Mouse (Mus musculus) thymus, adult 18-20 months (tissue): ENCODE measurements around the gene Slc39a3.

Experiments used
- DNase-seq, 2 experiments: peaks; one replicate each; pipeline ENCODE4 v3.0.0; 2022; ENCODE audit warnings: mixed read lengths in 2 of 2

Slc39a3 gene

GRCm38 (mm10) chr10:81041458-81042175 is 4.4 kb upstream of the Slc39a3 start:
- peak; percentile 38 to 54 for DNase-seq

GRCm38 (mm10) chr10:81036251-81036650 is 975 bp downstream of the Slc39a3 start:
- no peak for DNase-seq

DNA sequence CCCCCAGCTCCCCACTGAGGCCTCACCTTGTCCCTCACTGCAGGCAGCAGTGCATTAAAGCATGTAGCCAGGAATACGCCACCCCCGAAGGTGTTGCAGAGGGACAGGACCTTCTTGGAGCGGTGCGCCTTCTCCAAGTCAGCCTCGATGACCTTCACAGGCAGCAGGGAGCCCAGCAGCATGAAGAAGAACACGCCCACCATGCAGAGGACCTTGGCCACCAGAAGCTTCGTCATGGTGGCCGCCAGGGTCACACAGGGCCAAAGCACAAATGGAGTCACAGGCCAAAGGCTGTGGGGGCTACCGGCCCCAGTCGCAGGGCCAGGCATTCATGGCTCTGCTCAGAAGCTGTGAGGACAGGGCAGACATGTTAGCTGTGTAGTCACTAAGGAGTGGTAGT is 3.6 kb downstream of the Slc39a3 start:
- DNase-seq: no peak

GRCm38 (mm10) chr10:81029031-81029430 is 8.2 kb downstream of the Slc39a3 start:
- no peak for DNase-seq

DNA sequence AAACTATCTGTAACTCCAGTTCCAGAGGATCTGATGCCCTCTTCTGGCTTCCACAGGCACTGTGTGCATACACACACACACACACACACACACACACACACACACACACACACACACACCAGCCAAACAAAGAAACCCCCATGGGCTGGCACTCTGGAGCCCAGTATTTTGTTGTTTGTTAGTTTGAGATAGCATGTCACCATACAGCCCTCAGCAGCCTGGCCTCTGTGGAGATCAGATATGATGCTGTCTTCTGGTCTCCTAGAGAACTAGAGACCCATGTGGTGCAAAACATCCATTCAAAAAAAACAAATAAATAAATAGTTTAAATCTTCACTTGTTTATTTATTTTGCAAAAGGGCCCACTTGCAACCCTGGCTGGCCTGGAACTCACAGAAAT is 9.0 kb downstream of the Slc39a3 start:
- DNase-seq: no peak

GRCm38 (mm10) chr10:81027331-81027730 is 9.9 kb downstream of the Slc39a3 start:
- no peak for DNase-seq

GRCm38 (mm10) chr10:81026857-81027256 is 10.4 kb downstream of the Slc39a3 start:
- DNase-seq: no peak

- no peak for DNase-seq
Measured at GRCm38 (mm10) chr10:81025639-81026275, 11.5 kb downstream of the Slc39a3 start, which contains the start of gene Diras1. TSS of gene Diras1 (minus strand) at chr10:81025662.

GRCm38 (mm10) chr10:81025047-81025621 is 12.1 kb downstream of the Slc39a3 start:
- DNase-seq: no peak

DNA sequence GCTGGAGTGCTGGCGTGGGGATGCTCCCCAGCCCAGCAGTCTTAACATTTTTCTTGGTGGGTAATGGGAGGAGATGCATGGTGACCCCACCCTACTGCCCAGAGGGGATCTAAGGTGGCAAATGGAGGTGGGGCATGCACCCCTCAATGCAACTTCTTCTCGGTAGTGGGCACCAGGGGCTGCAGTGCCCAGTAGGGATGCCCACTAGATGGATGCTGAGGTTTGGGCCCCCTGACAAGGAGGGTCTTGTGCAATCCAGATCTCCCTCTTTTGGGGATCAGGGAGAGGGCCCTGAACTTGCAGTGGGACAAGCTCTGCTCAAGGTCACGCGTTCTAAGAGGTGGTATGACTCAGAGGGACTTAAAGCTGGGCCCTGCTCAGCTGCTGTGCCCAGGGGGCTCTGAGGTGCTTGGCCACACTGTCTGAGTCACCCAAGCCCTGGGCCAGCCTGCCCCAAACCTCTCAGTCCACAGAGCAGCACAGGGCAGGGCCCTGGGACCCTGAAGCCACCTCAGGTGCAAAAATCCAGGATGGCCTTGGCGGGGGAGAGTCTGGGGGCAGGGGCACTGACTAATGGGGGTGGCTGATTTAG is 12.8 kb downstream of the Slc39a3 start:
- DNase-seq: no peak

GRCm38 (mm10) chr10:81022744-81023143 is 14.5 kb downstream of the Slc39a3 start:
- DNase-seq: no peak

DNA sequence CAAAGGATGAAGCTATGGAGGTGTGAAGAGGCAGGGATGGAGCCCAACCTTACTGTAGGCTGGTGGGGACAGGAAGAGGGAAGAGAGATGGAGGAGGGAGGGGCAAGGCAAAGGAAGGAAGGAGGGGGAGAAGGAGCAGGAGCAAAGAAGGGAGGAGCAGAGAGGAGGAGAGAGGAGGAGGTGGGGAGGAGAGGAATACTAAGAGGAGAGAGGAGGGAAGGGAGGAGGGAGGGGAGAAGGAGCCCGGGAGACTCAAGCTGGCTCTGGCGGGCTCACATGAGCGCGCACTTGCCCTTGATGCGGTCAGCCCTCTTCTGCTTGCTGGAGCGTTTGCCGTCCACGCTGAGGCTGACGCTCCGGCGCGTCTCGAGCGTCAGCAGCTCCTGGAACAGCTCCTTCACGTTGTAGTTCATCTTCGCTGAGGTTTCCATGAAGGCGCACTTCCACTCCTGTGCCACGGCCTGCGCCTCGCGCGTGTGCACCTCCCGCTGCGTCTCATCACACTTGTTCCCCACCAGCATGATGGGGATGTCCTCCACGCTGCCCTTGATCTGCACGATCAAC is 15.6 kb downstream of the Slc39a3 start:
- DNase-seq: no peak

GRCm38 (mm10) chr10:81020207-81020606 is 17.0 kb downstream of the Slc39a3 start:
- DNase-seq: no peak

DNA sequence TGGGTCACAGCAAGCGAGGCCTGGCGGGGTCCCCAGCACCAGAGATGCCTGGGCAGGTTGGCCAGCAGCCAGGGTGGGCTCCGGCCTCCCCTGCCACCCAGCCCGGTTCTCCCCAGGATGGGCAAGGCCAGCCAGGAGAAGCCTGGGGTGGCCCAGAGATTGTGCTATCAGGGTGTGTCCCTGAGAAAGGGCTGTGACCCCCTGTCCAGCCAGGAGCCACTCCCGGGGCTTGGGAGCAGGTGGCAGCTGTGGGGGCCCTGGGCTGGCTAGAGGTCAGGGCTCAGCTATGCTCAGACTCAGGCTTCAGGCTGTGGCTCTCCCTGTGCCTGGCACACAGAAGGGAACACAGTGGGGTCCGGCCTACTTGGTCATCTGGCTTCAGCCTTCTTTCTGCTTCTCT is 17.5 kb downstream of the Slc39a3 start:
- no peak for DNase-seq

DNA sequence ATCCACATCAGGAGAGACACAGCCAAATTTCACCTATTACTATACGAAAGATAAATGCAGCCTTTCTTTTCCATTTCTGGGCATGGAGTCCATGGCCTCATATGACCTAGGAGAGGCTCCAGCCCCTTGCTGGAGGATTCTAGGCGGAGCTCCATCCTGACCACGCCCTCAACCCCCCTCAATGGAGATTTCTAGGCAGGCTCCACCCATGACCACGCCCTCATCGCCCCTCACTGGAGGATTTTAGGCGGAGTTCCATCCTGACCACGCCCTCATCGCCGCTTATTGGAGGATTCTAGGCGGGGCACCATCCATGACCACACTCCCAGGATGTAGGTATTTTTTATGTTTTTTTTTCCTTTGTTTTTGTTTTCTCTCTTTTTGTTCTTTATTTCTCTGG is 18.9 kb downstream of the Slc39a3 start:
- DNase-seq: no peak

GRCm38 (mm10) chr10:81016645-81017044 is 20.6 kb downstream of the Slc39a3 start:
- peak in 1 of 2 experiments; percentile 32 for DNase-seq

- no peak for DNase-seq
Measured at GRCm38 (mm10) chr10:81015666-81016065, 21.6 kb downstream of the Slc39a3 start.

DNA sequence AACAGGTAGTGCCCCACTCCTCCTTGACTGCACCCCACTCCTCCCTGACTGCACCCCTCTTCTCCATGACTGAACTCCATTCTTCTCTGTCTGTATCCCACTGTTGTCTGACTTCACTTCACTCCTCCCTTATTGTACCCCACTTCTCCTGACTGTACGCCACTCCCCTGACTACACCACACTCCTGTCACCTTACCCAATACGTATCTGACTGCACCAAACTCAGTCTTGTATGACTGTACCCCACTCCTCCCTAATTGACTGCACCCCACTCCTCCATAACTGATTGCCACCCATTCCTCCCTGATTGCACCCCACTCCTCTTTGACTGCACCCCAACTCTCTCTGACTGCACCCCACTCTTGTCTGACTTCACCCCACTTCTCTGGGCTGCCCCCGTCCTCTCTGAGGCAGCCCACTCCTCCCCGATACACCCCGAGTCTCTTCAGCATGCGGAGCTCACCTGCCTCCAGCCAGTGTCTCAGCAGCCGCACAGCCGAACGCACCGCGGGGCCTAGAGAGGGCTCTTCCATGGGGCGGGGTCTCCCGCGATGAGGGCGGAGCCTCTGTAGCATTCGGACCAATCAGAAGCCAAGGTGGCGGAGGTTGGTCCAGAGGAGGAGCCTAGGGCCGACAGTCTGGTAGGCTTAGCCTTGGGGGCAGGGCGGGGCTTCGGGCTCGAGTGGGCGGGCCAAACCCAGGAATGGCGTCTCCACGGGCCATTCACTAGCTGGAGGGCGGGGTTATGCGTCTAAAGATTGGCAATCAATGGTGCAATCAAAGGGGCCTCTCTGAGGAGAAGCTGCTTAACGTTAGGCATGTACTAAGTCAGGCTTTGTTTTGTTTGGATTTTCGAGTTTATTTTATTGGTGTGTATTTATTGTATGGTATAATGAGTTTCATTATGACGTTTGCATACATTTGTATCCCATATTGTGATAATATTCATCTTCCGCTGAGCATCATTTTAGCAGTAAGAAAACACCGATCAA is 22.5 kb downstream of the Slc39a3 start, which contains the start of gene Gng7:
Gene Gng7 (minus strand): TSS at position 553 of the 992 bp plus-strand sequence.
- DNase-seq: peak; percentile 76 to 81

DNA sequence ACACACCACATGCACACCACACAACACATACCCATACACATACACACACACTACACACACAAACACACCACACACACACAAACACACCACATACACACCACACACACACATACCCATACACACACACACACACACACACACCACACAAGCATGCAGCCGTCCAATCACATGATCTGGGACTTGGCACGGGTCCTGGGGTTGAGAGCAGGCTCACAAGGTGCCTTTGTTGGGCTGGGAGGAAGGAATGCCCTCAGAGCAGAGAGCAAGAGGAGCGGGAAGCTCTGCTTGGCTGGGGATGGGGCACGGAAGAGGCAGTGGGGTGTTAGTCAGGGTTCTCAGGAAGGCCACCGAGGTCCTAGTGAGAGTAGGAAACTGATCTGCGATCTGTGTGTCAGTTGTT is 26.4 kb downstream of the Slc39a3 start:
- DNase-seq: no peak

DNA sequence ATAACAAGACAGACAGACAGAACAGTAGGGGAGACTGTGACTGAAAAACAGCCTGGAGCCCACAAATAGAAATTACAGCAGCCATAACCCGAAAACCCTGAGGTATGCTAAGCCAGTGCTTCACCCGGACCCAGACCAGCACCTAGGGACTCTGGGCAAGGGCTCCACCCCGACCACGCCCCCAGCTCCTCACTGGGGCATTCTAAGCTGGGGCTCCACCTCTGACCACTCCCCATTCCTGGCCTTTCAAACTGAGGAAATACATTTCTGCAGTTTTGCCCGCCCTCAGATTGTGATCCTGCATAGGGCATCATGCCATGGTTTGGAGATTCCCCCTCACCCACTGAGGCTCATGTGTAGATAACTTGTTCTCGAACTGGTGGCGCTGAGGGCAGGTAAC is 30.0 kb downstream of the Slc39a3 start:
- no peak for DNase-seq

- DNase-seq: no peak
Measured at GRCm38 (mm10) chr10:81006005-81006677, 31.1 kb downstream of the Slc39a3 start.
